Mouse (Mus musculus) CH12.LX (cell line): ENCODE measurements around the gene Gpr152. TPM values are rescaled to one million over a fixed set of nuclear protein-coding genes. Genes with fewer than 3 reads are reported as not detected.
A peak's percentile ranks its signal among the peaks of the same experiment; 100 is the strongest.

Source experiments
- DNase-seq: peaks from one replicate; pipeline ENCODE4 v3.0.0-alpha.2; 2013; ENCODE audit errors: extremely low read depth
- H3K27ac ChIP-seq: 2 replicates; pipeline ENCODE4 v1.5.1; 2012; ENCODE audit warnings: low read depth, mild to moderate bottlenecking, control low read depth, moderate library complexity; ENCODE audit not compliant: insufficient read depth
- H3K27me3 ChIP-seq: replicated peaks from 2 replicates; pipeline ENCODE3; 2012; ENCODE audit warnings: inconsistent platforms
- H3K36me3 ChIP-seq, 2 experiments: replicated peaks in 1 of 2; 2 replicates each; pipeline versions ENCODE3 to v1.6.1; 2012; ENCODE audit warnings: inconsistent platforms in 1 of 2, low read length in 1 of 2, mild to moderate bottlenecking in 1 of 2, mixed read lengths in 1 of 2, moderate library complexity in 1 of 2; ENCODE audit not compliant: control insufficient read depth in 1 of 2, insufficient read depth in 1 of 2
- H3K4me1 ChIP-seq, 2 experiments: 2 replicates each; pipeline ENCODE4 v1.6.1; 2012; ENCODE audit warnings: inconsistent platforms in 1 of 2, moderate library complexity in 1 of 2; ENCODE audit not compliant: insufficient read depth in 2 of 2, control insufficient read depth in 1 of 2
- H3K4me2 ChIP-seq: 2 replicates; pipeline ENCODE4 v1.6.1; 2012; ENCODE audit warnings: low read depth, mild to moderate bottlenecking, control low read depth; ENCODE audit not compliant: poor library complexity, insufficient read depth, severe bottlenecking
- H3K4me3 ChIP-seq, 3 experiments: fragments of 150-350 bp in 1 of 3; sonication (generic) in 1 of 3; replicated peaks in 1 of 3; 2 replicates each; pipeline versions ENCODE3 to v1.5.1; 2011 to 2012; ENCODE audit warnings: low read depth in 2 of 3, low read length in 2 of 3, mild to moderate bottlenecking in 2 of 3, moderate library complexity in 2 of 3, control low read depth in 1 of 3, improper control_type of control experiment in 1 of 3, inconsistent platforms in 1 of 3, mixed read lengths in 1 of 3; ENCODE audit not compliant: poor library complexity in 1 of 3
- H3K79me2 ChIP-seq: replicated peaks from 2 replicates; pipeline ENCODE4 v1.6.1; 2012; ENCODE audit warnings: mild to moderate bottlenecking, moderate library complexity; ENCODE audit not compliant: control insufficient read depth, poor library complexity, insufficient read depth, severe bottlenecking; ENCODE audit errors: extremely low read depth
- H3K9ac ChIP-seq: 2 replicates; pipeline ENCODE4 v1.6.1; 2012; ENCODE audit warnings: low read depth, mild to moderate bottlenecking, control low read depth, moderate library complexity; ENCODE audit not compliant: insufficient read depth
- H3K9me3 ChIP-seq: replicated peaks from 2 replicates; pipeline ENCODE3; 2012; ENCODE audit warnings: low read length, inconsistent platforms, mixed read lengths
- BHLHE40 ChIP-seq: IDR thresholded peaks from 2 replicates; pipeline ENCODE4 v1.6.1; 2011; ENCODE audit warnings: mild to moderate bottlenecking, low read depth, low read length, improper control_type of control experiment
- CHD1 ChIP-seq: IDR thresholded peaks from 2 replicates; pipeline ENCODE4 v1.6.1; 2012; ENCODE audit warnings: low read depth, low read length, improper control_type of control experiment, inconsistent platforms
- CHD2 ChIP-seq: IDR thresholded peaks from 2 replicates; pipeline ENCODE4 v1.6.1; 2011; ENCODE audit warnings: low read length, improper control_type of control experiment
- CTCF ChIP-seq, 2 experiments: IDR thresholded peaks in 1 of 2; conservative IDR thresholded peaks in 1 of 2; 2 replicates each; pipeline ENCODE4 v1.5.1; 2011 to 2012; ENCODE audit warnings: low read depth in 2 of 2, low read length in 2 of 2, improper control_type of control experiment in 1 of 2, inconsistent platforms in 1 of 2, mild to moderate bottlenecking in 1 of 2, moderate library complexity in 1 of 2
- E2F4 ChIP-seq: IDR thresholded peaks from 2 replicates; pipeline ENCODE4 v1.6.1; 2011; ENCODE audit warnings: low read depth, low read length, improper control_type of control experiment; ENCODE audit not compliant: insufficient replicate concordance
- ELF1 ChIP-seq: IDR thresholded peaks from 2 replicates; pipeline ENCODE4 v1.6.1; 2014; ENCODE audit warnings: low read depth, mild to moderate bottlenecking, inconsistent platforms, low read length, improper control_type of control experiment
- EP300 ChIP-seq: IDR thresholded peaks from 2 replicates; pipeline ENCODE4 v1.6.1; 2011; ENCODE audit warnings: low read length, improper control_type of control experiment
- ETS1 ChIP-seq: conservative IDR thresholded peaks from 2 replicates; pipeline ENCODE4 v1.6.1; 2012; ENCODE audit warnings: low read depth, mild to moderate bottlenecking, inconsistent platforms, low read length, improper control_type of control experiment, moderate library complexity
- GABPA ChIP-seq: IDR thresholded peaks from 2 replicates; pipeline ENCODE4 v1.6.1; 2012; ENCODE audit warnings: low read depth, low read length, improper control_type of control experiment, inconsistent platforms; ENCODE audit not compliant: insufficient replicate concordance
- HCFC1 ChIP-seq: IDR thresholded peaks from 2 replicates; pipeline ENCODE4 v1.6.1; 2012; ENCODE audit warnings: low read depth, mild to moderate bottlenecking, inconsistent platforms, low read length, improper control_type of control experiment
- IRF4 ChIP-seq: IDR thresholded peaks from 2 replicates; pipeline ENCODE4 v1.6.1; 2014; ENCODE audit warnings: low read depth, mild to moderate bottlenecking, inconsistent platforms, low read length, improper control_type of control experiment
- JUN ChIP-seq: IDR thresholded peaks from 2 replicates; pipeline ENCODE4 v1.6.1; 2011; ENCODE audit warnings: low read depth, mild to moderate bottlenecking, low read length, improper control_type of control experiment, moderate library complexity; ENCODE audit not compliant: insufficient read depth
- JUND ChIP-seq: conservative IDR thresholded peaks from 2 replicates; pipeline ENCODE4 v1.6.1; 2011; ENCODE audit warnings: low read depth, low read length, improper control_type of control experiment
- KAT2A ChIP-seq: IDR thresholded peaks from 2 replicates; pipeline ENCODE4 v1.6.1; 2012; ENCODE audit warnings: low read length, improper control_type of control experiment, inconsistent platforms; ENCODE audit not compliant: insufficient replicate concordance
- MAFK ChIP-seq: IDR thresholded peaks from 2 replicates; pipeline ENCODE4 v1.6.1; 2011; ENCODE audit warnings: low read length, improper control_type of control experiment; ENCODE audit not compliant: insufficient replicate concordance
- MAX ChIP-seq: IDR thresholded peaks from 2 replicates; pipeline ENCODE4 v1.6.1; 2011; ENCODE audit warnings: low read length, improper control_type of control experiment
- MAZ ChIP-seq: IDR thresholded peaks from 2 replicates; pipeline ENCODE4 v1.6.1; 2012; ENCODE audit warnings: low read depth, mild to moderate bottlenecking, inconsistent platforms, low read length, improper control_type of control experiment, moderate library complexity
- MXI1 ChIP-seq: IDR thresholded peaks from 2 replicates; pipeline ENCODE4 v1.6.1; 2011; ENCODE audit warnings: mild to moderate bottlenecking, low read depth, low read length, improper control_type of control experiment
- MYC ChIP-seq: IDR thresholded peaks from 2 replicates; pipeline ENCODE4 v1.6.1; 2011; ENCODE audit warnings: low read depth, mild to moderate bottlenecking, improper control_type of control experiment, low read length
- NELFE ChIP-seq: IDR thresholded peaks from 2 replicates; pipeline ENCODE4 v1.6.1; 2011; ENCODE audit warnings: low read depth, low read length, improper control_type of control experiment
- NRF1 ChIP-seq: IDR thresholded peaks from 2 replicates; pipeline ENCODE4 v1.6.1; 2014; ENCODE audit warnings: low read depth, mild to moderate bottlenecking, inconsistent platforms, low read length, improper control_type of control experiment, moderate library complexity
- PAX5 ChIP-seq: IDR thresholded peaks from 2 replicates; pipeline ENCODE4 v1.6.1; 2012; ENCODE audit warnings: low read length, inconsistent platforms, mixed read lengths
- POLR2A ChIP-seq: IDR thresholded peaks from 2 replicates; pipeline ENCODE4 v1.6.1; 2011; ENCODE audit warnings: low read depth, mild to moderate bottlenecking, improper control_type of control experiment, low read length
- POLR2AphosphoS2 ChIP-seq: IDR thresholded peaks from 2 replicates; pipeline ENCODE4 v1.6.1; 2011; ENCODE audit warnings: low read depth, low read length, improper control_type of control experiment
- RAD21 ChIP-seq: IDR thresholded peaks from 2 replicates; pipeline ENCODE4 v1.6.1; 2011; ENCODE audit warnings: low read depth, mild to moderate bottlenecking, low read length, improper control_type of control experiment, moderate library complexity
- RCOR1 ChIP-seq: conservative IDR thresholded peaks from 2 replicates; pipeline ENCODE4 v1.6.1; 2012; ENCODE audit warnings: low read depth, mild to moderate bottlenecking, inconsistent platforms, low read length, improper control_type of control experiment
- SIN3A ChIP-seq: IDR thresholded peaks from 2 replicates; pipeline ENCODE4 v1.6.1; 2012; ENCODE audit warnings: low read length, improper control_type of control experiment, inconsistent platforms
- SMC3 ChIP-seq: IDR thresholded peaks from 2 replicates; pipeline ENCODE4 v1.6.1; 2011; ENCODE audit warnings: low read depth, low read length, improper control_type of control experiment
- TBP ChIP-seq: conservative IDR thresholded peaks from 2 replicates; pipeline ENCODE4 v1.6.1; 2011; ENCODE audit warnings: low read depth, low read length, improper control_type of control experiment
- TCF12 ChIP-seq: IDR thresholded peaks from 2 replicates; pipeline ENCODE4 v1.6.1; 2014; ENCODE audit warnings: low read depth, mild to moderate bottlenecking, inconsistent platforms, low read length, improper control_type of control experiment
- UBTF ChIP-seq: IDR thresholded peaks from 2 replicates; pipeline ENCODE4 v1.6.1; 2012; ENCODE audit warnings: low read depth, mild to moderate bottlenecking, inconsistent platforms, low read length, improper control_type of control experiment, moderate library complexity
- USF1 ChIP-seq: IDR thresholded peaks from 2 replicates; pipeline ENCODE4 v1.6.1; 2014; ENCODE audit warnings: low read depth, mild to moderate bottlenecking, inconsistent platforms, low read length, improper control_type of control experiment
- USF2 ChIP-seq: conservative IDR thresholded peaks from 2 replicates; pipeline ENCODE4 v1.6.1; 2011; ENCODE audit warnings: low read depth, low read length, improper control_type of control experiment
- ZC3H11A ChIP-seq: IDR thresholded peaks from 2 replicates; pipeline ENCODE4 v1.6.1; 2012; ENCODE audit warnings: low read depth, mild to moderate bottlenecking, inconsistent platforms, low read length, improper control_type of control experiment
- ZKSCAN1 ChIP-seq: IDR thresholded peaks from 2 replicates; pipeline ENCODE4 v1.6.1; 2012; ENCODE audit warnings: low read depth, inconsistent platforms, low read length, improper control_type of control experiment, borderline replicate concordance
- ZMIZ1 ChIP-seq: IDR thresholded peaks from 2 replicates; pipeline ENCODE4 v1.6.1; 2012; ENCODE audit warnings: low read depth, mild to moderate bottlenecking, inconsistent platforms, low read length, improper control_type of control experiment
- ZNF384 ChIP-seq: IDR thresholded peaks from 2 replicates; pipeline ENCODE4 v1.6.1; 2012; ENCODE audit warnings: low read depth, low read length, improper control_type of control experiment, inconsistent platforms
- dilution Hi-C: fragments of 300-500 bp; cut with MboI; formaldehyde crosslinking; loops from 2 replicates; pipeline ENCODE4 v1.14.3; 2020; ENCODE audit warnings: low sequenced_read_pairs; ENCODE audit not compliant: extremely low pct_unique_long_range_greater_than_20kb, extremely low pct_ligation_motif_present
- in situ Hi-C: fragments of 300-500 bp; cut with MboI; formaldehyde crosslinking; loops from 3 replicates; pipeline ENCODE4 v1.14.3; 2019; ENCODE audit warnings: low sequenced_read_pairs, low pct_ligation_motif_present, low pct_unique_long_range_greater_than_20kb, mixed read lengths
- polyA plus RNA-seq: library from polyadenylated mRNA; unstranded; fragments of >175 nt; gene quantifications from 2 replicates; pipeline ENCODE4 v1.2.1, GENCODE M21; 2012; ENCODE audit warnings: low read depth; ENCODE audit not compliant: insufficient read length
- total RNA-seq, 2 experiments: library from RNA; depleted of rRNA; stranded (reverse); fragments of 300-350 nt in 1 of 2; fragments of >200 nt in 1 of 2; gene quantifications; 2 replicates each; pipeline ENCODE4 v1.2.3; 2012 to 2014

Gpr152 gene
- total and polyA plus RNA-seq, 3 experiments: 0.05 to 0.71 (median 0.17) TPM

DNA sequence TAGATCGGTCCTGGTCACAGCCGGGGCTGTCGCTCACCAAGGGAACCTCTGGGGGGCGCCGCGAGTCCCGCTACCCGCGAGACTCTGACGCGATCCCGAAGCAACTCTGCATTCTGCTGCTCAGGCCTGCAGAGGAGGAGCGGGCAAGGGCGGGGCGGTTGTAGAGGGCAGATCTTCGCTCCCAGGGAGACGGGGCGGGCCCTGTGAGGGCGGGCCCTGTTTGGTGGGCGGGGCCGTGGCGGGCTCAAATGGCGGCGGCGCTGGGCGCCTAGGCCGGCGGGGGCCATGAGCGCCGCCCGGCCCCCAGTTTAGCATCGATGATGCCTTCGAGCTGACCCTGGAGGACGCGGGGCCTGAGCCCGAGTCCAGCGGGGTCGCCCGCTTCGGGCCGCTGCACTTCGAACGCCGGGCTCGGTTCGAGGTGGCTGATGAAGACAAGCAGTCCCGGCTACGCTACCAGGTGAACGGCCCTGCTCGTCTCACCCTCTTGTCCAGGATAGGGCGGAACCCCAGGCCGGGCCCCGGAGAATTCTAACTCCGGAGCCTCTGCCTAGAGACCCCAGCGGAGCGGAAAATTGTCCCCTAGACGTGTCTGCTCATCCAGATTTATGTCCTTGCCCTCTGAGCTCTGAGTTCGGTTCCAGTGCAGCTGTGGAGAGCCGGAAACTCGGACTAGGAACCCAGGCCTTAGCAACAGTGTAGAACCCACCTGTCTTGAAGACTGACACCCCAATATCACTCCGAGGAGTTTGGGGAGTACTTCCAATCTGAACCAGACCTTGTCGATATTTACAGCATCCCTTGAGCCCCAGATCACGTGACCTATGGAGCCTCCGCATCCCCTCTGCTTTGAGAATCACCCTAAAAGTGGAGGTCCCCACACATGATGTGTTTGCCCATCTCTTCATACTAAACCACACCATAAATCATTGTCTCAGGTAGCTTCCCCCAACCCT lies 13.6 kb upstream of the Gpr152 start, which contains the start of gene Aip:
TSS of gene Aip (minus strand) at position 118 of the 956 bp plus-strand sequence.
- Histone ChIP-seq H3K27ac (peak within 1 kb of the TSS; percentile 52), H3K9ac (peak within 1 kb of the TSS; percentile 88), H3K9me3 (no peaks in the 10 kb centered on the region), H3K36me3 (peaks cover 15 to 31% of the 10 kb centered on the region in 2 experiments), H3K79me2 (peaks cover 27% of the 10 kb centered on the region), H3K27me3 (no peaks in the 10 kb centered on the region), H3K4me3 (peak within 1 kb of the TSS; percentile 84 to 99 (median 93)), H3K4me2 (peak within 1 kb of the TSS; percentile 85), H3K4me1 (peaks cover 14 to 67% of the 10 kb centered on the region in 2 experiments)
- dilution Hi-C loops (no loop called here), in situ Hi-C loops (loop anchor here (5.0 kb wide), 1 partner anchor 76 kb away; the partner anchor contains the start of gene Rad9a)
- DNase-seq: peak; percentile 98
- no peak for TF ChIP-seq MAFK
- TF ChIP-seq CTCF (conservative IDR thresholded peaks at IDR 0.05 in 1 of 2, IDR thresholded peaks at IDR 0.05 in 1 of 2; ENCODE audit: low read depth in 2 of 2, low read length in 2 of 2): peak in 1 of 2 experiments; percentile 87; a peak in 2 of 4 replicates
- 0 out of 2 replicates have a peak, but pooled peaks have one; percentile 56 for TF ChIP-seq KAT2A
- no peak for TF ChIP-seq EP300
- TF ChIP-seq MXI1: peak; percentile 80
- TF ChIP-seq JUND: no peak
- 0 out of 2 replicates have a peak, but pooled peaks have one; percentile 6 for TF ChIP-seq TBP
- TF ChIP-seq RCOR1: no peak
- peak; percentile 70; the same call in 1 of the 2 replicates for TF ChIP-seq TCF12
- peak; percentile 74 for TF ChIP-seq SMC3
- TF ChIP-seq ZMIZ1: 0 out of 2 replicates have a peak, but pooled peaks have one; percentile 80
- TF ChIP-seq GABPA: no peak
- TF ChIP-seq IRF4: peak; percentile 78
- TF ChIP-seq CHD1: no peak
- no peak for TF ChIP-seq POLR2AphosphoS2
- 0 out of 2 replicates have a peak, but pooled peaks have one; percentile 24 for TF ChIP-seq ETS1
- TF ChIP-seq ZNF384: no peak
- no peak; the same call in 1 of the 2 replicates for TF ChIP-seq ZC3H11A
- TF ChIP-seq CHD2: peak; percentile 98
- TF ChIP-seq SIN3A: peak; percentile 93
- TF ChIP-seq NELFE: peak; percentile 59; the same call in 1 of the 2 replicates
- peak; percentile 88 for TF ChIP-seq POLR2A
- TF ChIP-seq HCFC1: peak; percentile 83
- no peak for TF ChIP-seq E2F4
- TF ChIP-seq USF2: peak; percentile 89
- TF ChIP-seq JUN: no peak
- TF ChIP-seq MAZ: peak; percentile 99
- peak; percentile 87 for TF ChIP-seq USF1
- TF ChIP-seq PAX5: no peak
- no peak; the same call in 1 of the 2 replicates for TF ChIP-seq MYC
- 0 out of 2 replicates have a peak, but pooled peaks have one; percentile 52 for TF ChIP-seq MAX
- no peak for TF ChIP-seq UBTF
- peak; percentile 68 for TF ChIP-seq RAD21
- TF ChIP-seq BHLHE40: peak; percentile 91
- peak; percentile 58 for TF ChIP-seq NRF1
- peak; percentile 74; the same call in 1 of the 2 replicates for TF ChIP-seq ELF1
- TF ChIP-seq ZKSCAN1: no peak
